Mouse (Mus musculus) A20 (cell line): ENCODE data around the gene Heph.
"Not testable (repeated sequence)": the region's sequence is repeated elsewhere in the genome, so short reads cannot be mapped to it uniquely, and the experiment has no call there.

ENCODE experiments used
- DNase-seq: peaks from one replicate; pipeline ENCODE4 v3.0.0-alpha.2; 2011; ENCODE audit warnings: low read depth, low spot score

The Heph gene

DNA sequence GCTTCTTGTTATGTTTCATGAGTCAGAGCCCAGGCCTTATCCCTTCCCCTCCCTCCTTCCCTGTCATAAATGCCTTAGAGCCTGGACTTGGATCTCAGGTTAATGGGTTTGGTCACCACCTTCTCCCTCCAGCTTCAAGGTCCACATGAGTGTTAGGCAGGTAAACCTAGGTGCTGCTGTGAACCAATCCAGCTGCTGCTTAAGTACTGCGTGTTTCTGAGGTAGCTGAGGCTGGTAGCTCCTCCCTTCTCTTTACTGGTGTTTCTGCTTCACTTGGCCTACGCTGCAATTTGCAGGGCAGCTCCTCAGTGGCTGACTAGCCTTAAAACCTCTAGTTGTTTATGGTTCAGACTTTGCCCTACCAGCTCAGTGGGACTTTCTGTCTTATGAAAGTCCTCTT, at the start of gene Heph:
Gene Heph (plus strand): TSS at position 211 of the 400 bp plus-strand sequence.
- no peak for DNase-seq

GRCm38 (mm10) chrX:96415351-96415750, 39.8 kb upstream of the Heph start:
- not testable (repeated sequence) for DNase-seq

DNA sequence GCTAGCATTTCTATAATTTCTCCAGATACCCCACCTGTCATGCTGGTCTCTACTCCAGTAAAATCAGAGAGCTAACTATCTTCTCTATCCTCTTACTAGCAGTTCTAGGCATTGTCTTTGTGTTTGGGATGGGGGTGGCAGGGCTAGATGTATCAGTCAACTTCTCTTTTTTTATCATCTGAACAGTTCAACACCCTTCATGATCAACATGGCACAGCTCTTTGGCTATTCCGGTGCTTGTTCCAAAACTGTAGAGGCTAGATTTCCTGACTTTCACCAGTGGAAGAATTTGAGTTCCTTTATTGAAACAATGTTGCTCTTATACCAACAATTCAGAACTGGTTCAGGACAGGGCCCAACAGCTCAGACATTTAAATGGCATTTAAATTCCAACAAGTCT, 38.2 kb upstream of the Heph start:
- DNase-seq, result no peak

- DNase-seq, result no peak
Measured at GRCm38 (mm10) chrX:96417733-96418132, 37.4 kb upstream of the Heph start.

DNA sequence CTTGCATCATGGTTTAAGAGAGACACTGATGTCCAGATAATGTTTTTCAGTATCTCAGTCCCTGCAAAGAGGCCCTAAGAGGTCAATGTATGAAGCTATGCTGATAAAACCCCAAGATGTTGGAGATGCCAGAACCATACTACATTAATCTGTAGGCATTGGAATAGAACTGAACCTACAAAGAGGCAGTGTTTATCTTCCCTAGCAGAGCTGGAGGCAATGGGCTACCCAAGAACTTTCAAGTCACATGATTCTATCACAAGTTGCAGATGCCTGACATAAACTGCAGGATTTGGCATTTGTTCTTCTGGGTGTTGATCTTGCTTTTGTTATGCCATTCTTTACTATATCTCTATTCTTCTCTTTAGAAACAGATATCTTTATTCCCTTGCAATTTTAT, 35.8 kb upstream of the Heph start:
- DNase-seq, result no peak

- no peak for DNase-seq
Measured at GRCm38 (mm10) chrX:96456201-96456963, 1.2 kb downstream of the Heph start, which contains the start of gene Hsf3. Gene Hsf3, minus strand, starts transcription at chrX:96456294.

GRCm38 (mm10) chrX:96501580-96501979, 46.4 kb downstream of the Heph start:
- peak; percentile 24 for DNase-seq
